Mouse (Mus musculus) granulocyte monocyte progenitor cell, adult 5-6 weeks (primary cell): Measurements from ENCODE around the gene Aldh1a2. TPM values are rescaled to one million over a fixed set of nuclear protein-coding genes. Genes with fewer than 3 reads are reported as not detected.
A peak's percentile ranks its signal among the peaks of the same experiment; 100 is the strongest.

Source experiments
- ATAC-seq: replicated peaks from 2 replicates; pipeline ENCODE4 v1.8.0; 2016; ENCODE audit warnings: mild to moderate bottlenecking, moderate TSS enrichment, inconsistent platforms; ENCODE audit not compliant: poor library complexity, severe bottlenecking
- total RNA-seq, 2 experiments: library from RNA; stranded (forward) in 1 of 2; stranded (reverse) in 1 of 2; fragments of 200-712, 200-1000 nt in 1 of 2; fragments of >200 nt in 1 of 2; fragmentation: Nextera tagmentation in 1 of 2; gene quantifications; 2 replicates each; pipeline ENCODE4 v1.2.3; 2014 to 2017

The Aldh1a2 gene
- total RNA-seq, 2 experiments from 2014 or later = not detected

DNA sequence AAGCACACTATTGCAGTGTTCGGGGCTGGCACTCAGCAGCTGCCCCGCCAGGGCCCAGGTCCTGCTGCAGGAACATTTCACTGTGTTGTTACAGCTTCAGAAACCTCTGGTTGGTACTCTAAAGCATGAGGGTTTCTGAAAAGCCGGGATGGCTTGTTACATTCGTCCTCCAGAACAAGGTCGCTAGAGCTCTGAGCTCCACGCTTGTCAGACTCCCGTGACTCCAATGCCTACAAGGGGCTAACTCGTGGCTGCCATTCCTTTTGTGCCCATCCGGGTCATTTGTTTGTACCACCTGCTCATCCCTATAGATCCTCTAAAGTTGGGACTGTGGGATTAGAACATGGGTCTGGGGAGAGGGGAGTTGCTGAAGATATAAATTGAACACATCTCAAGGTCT, 70.8 kb downstream of the Aldh1a2 start:
- ATAC-seq = no peak

DNA sequence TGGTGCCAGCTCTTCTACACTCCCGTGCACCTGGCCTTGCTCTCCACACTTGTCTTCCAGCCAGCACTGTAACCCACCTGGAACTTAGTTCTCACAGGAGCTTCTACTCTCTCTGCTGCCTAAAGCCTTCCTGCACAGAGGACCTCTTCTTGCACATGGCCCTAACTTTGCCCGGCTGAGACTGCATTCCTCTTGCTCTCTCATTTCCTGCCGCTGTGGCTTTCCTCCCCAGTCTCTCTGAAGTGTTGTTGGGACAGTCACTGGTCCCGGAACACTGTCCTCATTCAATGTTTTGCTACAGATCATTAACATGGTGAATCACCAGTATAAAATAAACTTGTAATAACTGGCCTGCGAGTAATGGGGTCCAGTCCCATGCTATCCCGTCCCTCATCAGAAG, 73.1 kb downstream of the Aldh1a2 start:
- ATAC-seq = no peak

DNA sequence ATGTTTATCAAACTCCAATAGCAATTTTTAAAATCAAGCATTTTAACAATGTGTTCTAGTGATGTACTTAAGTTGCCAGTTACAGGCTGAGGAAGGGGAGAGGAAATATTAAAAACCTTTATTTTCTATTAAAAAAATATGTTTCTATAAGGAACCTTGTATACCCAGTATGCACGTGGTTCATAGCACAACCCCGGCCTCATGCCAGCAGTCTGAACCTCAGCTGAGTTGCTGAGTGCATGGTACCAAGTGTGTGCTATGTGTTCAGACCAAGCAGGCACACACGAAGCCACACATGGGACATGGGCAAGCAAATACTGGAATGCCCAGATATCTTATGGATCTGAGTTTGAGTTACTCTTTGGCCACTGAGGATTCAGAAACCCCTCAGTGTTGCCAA, 74.2 kb downstream of the Aldh1a2 start:
- no peak for ATAC-seq

DNA sequence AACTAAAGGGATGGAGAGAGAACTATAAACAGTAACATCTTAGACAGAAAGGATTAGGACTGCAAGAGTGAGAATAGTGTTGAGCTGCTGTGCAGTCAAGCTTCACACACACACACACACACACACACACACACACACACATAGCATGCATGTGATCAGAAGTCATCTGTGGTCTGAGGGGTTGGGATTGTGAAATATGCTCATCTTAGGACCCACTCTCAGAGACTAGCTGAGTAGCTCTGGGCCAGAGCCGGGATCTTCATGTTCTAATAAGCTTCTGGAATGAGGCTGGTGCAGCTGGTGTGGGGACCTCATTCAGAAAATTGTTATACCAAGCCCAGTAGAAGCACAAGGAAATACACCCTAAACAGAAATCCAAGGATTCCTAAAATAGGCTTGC, 75.1 kb downstream of the Aldh1a2 start:
- peak; percentile 64 for ATAC-seq

DNA sequence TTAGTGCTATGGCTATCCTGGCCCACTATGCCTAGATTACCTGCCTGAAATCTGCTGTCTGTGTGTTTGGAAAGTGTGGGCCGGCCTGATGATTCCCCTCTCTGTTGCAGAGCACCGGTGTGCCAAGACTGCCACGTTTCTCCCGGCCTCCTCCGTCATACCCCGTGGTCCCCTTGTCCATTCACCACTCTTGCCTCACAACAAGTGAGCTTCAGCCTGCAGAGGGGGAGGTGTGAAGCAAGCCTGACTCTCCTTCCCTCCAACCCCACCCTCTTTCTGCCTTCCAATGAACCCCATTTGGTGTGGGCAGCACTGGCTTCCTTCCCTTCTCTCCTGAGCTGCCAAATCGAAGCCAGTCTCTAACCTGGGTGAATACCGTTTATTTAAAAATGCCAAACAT, 79.9 kb downstream of the Aldh1a2 start:
- ATAC-seq = peak; percentile 61

DNA sequence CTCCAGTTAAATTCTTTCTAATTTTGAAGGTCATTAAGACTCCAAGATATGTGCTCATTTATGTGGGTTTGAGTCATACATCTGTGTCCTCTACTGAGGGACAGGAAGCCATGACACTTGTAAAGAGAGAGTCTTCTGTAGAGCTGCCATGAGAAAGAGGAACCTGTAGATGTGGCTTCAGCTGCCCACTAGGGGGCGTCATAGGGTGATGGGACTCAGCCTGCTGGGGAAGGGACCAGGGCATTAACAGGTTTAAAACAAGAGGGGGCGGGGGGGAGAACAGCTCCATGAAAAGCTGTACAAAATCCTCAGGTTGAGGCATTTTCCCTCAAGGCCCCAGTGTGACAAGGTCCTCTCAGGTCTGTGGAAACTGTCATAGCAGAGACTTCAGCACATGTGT, 88.0 kb downstream of the Aldh1a2 start:
- peak; percentile 42; the same call in 1 of the 2 replicates for ATAC-seq

DNA sequence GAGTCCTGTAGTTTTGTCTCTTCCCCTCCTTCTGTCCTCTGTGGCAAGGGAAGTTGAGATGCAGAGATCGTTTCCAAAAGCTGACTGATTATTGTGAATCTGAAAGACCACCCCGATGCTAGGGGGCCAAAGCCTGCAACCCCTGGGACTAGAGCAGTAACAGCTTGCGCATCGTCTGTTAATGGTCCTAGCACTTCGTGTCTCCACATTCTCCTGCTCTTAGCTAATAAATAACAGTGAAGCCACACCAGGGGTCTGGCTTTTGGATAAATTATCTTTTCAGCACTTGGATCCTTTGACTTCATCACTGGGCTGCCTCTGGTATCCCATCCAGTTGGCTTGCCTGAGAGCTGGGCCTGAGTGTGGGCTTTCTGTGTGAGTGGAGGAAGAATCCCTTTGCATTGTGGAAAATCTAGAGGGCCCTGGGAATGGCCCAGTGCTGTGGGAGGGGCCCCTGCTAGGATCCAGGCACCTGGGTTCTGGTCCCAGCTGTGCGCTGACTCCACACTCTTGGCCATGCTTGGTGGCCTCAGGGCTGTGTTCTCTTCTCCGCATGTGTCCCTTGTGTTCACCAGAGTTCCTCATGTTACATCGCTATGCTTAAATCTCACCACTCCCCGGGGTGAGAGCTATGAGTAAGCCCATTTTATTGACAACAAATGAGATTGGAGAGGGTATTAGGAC, 91.7 kb downstream of the Aldh1a2 start:
- ATAC-seq = no peak

DNA sequence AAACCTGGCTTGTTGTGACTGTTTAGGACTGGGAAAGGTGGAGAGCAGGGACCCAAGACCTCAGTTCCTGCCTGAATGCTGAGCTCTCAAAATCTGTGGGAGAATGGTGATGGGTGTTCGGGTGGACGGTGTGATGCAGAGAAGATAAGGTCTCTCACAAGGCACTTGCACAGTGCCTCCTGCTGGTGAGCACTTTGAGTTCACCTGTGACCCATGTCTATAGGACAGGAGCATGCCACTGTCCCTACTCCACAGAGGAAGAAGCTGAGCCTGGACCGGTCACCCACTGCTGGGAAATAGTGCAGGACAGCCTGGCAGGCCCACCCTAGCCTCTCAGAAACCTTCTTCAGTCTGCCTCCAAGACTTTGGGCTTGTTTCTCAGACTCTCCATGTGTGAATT, 100.4 kb downstream of the Aldh1a2 start:
- ATAC-seq = no peak

DNA sequence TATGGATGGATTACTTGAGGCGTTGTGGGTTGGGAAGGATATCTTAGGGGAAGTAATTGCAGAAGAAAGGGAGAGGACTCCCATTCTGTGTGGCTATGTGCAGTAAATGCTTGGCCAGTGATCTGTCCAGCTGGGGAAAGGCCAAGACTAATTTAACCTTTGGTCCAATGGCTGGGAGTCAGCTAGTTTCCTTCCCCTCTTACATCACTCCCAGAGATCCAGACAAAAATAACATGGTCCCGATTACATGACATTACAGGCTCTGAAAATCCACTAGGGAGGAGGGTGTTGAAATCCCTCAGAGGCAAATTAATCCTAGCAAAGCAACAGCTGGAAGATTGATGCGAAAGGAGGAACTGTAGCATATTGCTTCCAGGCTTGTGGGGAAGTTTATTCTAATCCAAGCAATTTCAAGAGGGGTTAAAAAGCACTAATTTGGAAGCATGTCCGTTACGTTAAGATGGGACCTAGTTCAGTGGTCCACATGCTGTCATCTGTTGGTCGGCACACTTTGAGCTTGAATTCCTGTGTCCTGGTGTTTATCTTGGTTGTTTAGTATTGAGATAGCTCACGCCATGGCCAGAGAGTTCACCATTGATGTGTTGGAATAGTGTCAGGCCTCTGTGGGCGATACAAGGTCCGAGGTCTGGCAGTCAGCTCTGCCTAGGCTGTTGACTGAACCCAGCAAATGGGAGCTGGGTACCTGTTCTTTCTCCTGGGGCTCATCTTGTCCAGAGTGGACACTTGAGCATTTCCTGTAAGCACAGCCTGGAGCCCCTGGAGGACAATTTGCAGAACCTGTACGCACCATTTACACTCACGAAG, 101.7 kb downstream of the Aldh1a2 start:
- ATAC-seq = no peak

DNA sequence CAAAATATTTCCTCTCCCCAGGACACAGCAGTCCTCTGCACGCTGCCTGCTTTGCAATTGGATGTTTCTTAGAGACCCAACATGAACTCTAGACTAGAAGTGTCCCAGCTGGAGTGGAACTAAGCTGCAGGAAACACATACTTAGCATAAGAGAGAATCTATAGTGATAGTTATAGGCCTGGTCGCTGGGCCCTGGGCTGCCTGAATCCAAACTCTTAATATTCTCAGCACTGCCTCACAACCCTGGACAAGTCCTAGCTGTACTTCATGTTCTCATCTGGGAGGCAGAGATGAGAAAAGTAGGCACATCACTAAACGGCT, 102.3 kb downstream of the Aldh1a2 start:
- ATAC-seq = no peak

DNA sequence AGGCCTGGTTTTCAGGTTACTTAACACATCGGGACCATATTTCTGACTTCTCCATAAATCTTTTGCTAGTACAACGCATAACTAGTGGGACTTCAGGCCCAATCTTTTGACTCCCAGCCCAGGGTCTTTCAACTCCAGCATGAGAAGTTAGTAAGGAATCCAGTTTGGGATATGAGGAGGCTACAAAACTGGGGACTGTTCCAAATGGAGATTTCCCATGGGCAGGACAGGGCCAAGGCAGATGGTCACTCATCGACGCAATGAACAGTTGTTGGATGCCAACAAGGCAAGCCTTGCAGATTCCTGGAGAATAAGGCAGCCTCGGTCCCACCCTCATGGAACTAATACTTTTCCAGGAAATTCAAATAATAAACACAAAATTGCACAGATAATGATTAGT, 104.2 kb downstream of the Aldh1a2 start:
- no peak for ATAC-seq

DNA sequence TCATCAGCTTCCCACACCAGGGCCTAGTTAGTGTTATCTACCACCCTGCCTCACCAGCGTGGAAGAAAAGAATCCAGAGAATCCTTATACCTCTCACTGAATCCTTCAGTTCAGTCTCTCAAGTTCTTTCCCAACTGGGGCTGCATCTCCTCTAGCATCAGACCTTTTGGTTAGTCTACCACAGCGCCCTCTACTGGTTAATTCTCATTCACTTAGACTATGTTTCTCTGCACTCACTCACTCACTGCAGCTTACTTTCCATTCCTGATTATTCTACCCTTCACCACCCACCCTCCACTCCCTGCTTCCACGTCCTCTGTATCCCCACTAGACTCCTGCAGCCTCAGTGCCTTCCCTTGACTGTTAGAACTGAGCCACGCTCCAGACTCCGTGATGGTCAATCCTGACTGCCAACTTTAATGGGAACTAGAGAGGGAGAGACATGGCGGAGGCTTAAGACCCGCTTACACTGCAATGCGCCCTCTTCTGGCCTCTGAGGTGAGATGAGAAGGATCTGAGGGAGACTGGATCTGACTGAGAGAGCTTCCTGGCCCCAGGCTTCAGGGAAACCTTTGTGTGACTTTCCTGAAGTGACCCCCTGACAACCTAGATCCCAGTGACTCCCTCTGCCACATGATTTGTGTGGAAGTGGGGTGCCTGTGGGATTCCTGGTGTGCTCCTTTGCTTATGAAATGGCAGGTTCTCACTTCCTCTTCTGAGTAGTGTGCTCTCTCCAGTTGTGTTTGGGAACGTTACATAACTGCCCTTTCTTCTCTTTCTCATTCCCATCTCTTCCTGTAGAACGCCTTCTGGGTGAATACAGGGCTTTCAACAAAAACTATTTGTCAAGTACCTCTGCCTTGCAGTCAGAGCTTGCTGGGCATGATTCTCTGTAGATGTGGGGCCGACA, 104.9 kb downstream of the Aldh1a2 start:
- ATAC-seq = peak; percentile 96

DNA sequence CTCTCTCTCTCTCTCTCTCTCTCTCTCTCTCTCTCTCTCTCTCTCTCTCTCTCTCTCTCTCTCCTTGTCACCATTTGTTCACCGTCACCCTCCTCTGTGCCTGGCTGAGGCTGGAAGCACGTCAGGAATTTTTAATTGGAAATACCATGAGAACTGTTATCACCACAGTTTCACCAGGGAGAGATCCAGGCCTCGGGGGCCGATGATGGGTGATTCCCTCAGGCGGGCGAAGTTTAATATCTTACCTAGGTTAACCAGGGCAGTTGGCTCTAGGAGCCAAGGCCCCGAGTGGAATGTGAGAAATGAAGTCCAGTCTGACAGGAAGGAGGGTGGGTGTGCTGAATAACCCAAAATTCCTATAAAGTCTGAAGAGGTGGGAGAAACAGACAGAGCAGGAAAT, 105.8 kb downstream of the Aldh1a2 start:
- ATAC-seq = no peak

DNA sequence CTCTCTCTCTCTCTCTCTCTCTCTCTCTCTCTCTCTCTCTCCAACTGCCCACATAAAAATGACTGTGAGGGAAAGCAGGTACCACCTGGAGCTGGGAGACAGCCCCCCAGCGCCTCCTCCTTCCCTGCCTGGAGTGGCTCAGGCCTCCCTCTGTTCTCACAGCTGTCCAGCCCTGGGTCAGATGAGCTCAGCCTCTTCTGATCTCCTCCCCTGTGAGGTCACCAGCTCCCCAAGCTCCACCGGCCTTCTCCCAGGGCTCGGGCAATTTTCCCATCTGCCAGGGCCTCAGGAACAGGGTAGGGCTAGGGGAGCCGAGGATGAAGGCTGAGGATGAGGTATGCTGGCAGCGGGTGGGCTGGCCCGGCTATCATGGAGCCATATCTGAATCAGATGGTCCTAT, 106.3 kb downstream of the Aldh1a2 start:
- ATAC-seq = no peak

DNA sequence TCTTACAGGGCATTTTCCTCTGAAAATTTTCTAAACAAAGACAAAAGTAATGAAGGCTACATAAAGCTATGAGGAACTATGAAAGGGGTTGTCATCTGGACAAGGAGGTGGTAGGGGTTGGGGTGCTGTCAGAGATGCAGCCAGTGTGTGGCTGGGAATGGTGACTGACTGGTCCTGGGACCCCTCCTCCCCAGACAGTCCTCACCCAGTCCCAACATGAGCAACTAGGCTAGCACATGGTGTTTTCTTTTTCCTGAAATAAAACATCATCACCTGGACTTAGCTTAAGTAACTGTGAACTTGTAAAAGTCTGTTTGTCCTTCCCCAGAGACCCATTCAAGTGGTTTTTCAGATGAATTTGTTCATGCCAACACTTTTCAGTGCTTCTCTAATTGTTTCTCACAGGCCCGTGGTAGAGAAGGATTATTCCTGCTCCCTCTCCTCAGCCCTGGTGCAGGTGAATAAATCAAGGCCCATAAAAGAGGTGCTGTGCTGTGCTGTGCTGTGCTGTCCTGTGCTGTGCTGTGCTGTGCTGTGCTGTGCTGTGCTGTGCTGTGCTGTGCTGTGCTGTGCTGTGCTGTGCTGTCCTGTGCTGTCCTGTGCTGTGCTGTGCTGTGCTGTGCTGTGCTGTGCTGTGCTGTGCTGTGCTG, 107.8 kb downstream of the Aldh1a2 start:
- no peak for ATAC-seq

DNA sequence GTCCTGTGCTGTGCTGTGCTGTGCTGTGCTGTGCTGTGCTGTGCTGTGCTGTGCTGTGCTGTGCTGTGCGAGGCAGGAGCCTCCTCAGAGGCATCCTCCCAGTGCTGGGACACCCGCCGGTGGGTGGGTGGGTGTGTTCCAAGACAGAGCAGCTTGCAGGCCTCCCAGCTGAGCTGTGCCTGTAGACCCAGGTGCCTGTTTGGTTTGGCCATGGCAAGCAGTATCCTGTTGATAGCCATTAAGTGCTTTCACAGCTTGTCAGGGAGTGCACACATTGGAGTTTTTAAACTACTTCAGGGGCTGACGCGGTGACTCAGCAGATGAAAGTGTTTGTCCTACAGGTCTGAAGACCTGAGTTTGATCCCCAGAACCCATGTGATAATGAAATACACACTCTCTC, 108.5 kb downstream of the Aldh1a2 start:
- ATAC-seq = no peak

DNA sequence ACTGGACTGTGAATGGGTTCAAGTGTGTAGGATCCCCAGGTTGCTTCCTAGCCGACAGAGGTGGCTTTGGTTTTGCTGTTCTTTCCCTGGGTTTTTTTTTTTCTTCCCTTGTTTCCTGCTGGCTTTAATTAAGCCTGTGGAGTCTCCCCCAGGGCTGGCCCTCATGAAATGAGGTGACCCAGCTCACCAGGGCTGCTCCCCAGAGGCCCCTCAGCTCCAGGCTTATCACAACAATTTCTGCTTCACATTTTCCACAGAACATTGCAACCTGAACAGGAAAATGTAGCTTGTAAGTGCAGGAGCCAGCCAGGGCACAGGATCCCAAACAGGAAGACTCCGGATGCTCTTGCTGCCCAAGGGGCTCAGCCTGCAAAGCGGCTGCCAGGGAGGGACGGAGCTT, 110.7 kb downstream of the Aldh1a2 start:
- no peak for ATAC-seq

DNA sequence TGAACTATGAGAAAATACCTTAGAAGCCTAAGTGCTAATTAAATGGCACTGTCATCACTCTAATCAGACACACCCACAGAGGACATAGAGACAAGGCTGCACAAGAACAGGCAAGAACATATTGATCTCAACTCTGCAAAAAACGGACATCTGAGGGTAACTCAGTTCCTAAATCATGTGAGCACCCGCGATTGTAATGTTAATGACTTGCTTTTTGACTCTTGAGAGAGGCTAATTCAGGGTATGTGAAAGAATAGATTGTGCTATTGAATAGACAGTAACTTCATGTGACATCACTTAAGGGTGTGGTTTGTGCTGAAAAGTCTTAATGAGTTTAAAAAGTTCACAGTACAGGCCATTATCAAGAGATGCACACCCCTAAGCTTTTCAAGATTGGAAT, 116.1 kb downstream of the Aldh1a2 start:
- ATAC-seq = no peak

DNA sequence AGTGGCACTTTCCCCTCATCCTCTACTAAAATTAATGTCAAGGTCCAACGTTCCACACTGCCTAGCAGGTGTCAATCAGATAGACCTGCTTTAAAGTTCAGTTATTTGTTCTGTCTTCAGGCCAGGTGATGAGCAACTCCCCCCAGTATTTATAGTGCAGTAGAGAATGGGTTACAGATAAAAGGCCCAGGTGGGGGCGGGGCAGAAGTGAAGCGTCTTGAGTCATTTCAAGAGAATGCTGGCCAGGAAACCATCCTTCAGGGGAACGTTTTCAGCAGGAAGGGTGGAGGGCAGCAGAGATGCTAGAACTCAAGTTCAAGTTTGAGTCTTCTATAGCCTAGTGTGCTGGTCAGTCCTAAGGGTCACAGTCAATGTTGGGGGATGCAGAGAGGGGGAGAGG, 121.1 kb downstream of the Aldh1a2 start:
- ATAC-seq = no peak

DNA sequence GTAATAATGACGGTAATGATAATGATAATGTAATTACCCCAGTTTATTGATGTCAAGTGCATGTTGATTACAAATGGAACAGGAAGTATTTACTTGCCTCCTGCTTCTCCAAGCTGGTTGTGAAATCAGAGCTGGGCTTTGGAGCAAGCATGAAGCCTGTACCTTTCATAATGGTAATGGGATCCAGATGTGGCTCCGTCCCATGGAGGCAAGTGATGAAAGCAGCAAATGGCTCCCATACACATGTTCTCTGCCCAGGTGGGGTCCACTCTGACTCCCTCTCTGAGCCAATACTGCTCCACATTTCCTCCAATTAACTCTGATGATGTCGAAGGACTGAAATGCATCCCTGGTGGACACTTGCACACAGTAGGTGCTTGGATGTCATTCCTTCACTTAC, 121.8 kb downstream of the Aldh1a2 start:
- ATAC-seq = no peak

DNA sequence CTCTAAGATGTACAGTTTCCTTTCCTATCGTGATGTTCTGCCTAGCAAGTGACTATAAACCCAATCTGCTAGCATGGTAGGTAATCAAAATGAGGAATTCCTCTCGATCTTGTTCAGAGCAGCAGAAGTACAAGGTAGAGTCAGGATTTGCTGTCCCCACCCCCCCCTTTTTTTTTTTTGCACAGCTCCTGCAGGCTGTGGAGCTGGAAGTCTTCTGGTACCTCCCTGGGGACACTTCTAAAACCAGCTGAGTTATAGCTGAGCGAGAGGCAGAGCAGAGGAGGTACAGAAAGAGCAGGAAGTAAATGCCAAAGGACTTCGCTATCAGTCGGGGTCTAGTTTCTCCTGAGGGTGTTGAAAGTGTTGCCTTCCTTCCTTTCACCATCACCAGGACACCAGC, 124.5 kb downstream of the Aldh1a2 start:
- no peak for ATAC-seq
